Mouse (Mus musculus) forebrain, embryonic 12.5 days (tissue): ENCODE measurements at regions not wholly inside any gene's neighbourhood (a gene's known extent, or its start where the extent isn't known, plus 50 kb on each side); places are given as distances from the start of the nearest gene placed in this dataset.

ENCODE experiments used
- ATAC-seq: fragments of 200-750 bp; cut with Nextera tagmentation; 2 replicates; pipeline ENCODE4 v1.8.0; 2017; ENCODE audit warnings: moderate TSS enrichment; ENCODE audit not compliant: low FRiP score
- H3K27ac ChIP-seq: fragments of 300-500 bp; sonication (generic); 2 replicates; pipeline ENCODE4 v1.5.1; 2016; ENCODE audit warnings: mild to moderate bottlenecking
- H3K27me3 ChIP-seq: fragments of 300-500 bp; sonication (generic); 2 replicates; pipeline ENCODE4 v1.6.1; 2016; ENCODE audit warnings: mild to moderate bottlenecking
- H3K36me3 ChIP-seq: fragments of 300-500 bp; sonication (generic); replicated peaks from 2 replicates; pipeline ENCODE4 v1.6.1; 2016; ENCODE audit warnings: mild to moderate bottlenecking
- H3K4me1 ChIP-seq: fragments of 300-500 bp; sonication (generic); 2 replicates; pipeline ENCODE4 v1.6.1; 2016
- H3K4me2 ChIP-seq: fragments of 300-500 bp; sonication (generic); 2 replicates; pipeline ENCODE4 v1.6.1; 2016; ENCODE audit warnings: mild to moderate bottlenecking, moderate library complexity
- H3K4me3 ChIP-seq: fragments of 300-500 bp; sonication (generic); replicated peaks from 2 replicates; pipeline ENCODE4 v1.5.1; 2016; ENCODE audit warnings: mild to moderate bottlenecking
- H3K9ac ChIP-seq: fragments of 300-500 bp; sonication (generic); 2 replicates; pipeline ENCODE4 v1.6.1; 2016; ENCODE audit warnings: mild to moderate bottlenecking
- H3K9me3 ChIP-seq: fragments of 300-500 bp; sonication (generic); 2 replicates; pipeline ENCODE4 v1.6.1; 2016
- WGBS: fragments of 180-500 bp; shearing (Covaris S2); methylation state at CpG from one replicate; pipeline ENCODE4 v1.1.7; 2016; 5-methylcytosine and 5-hydroxymethylcytosine counted together

DNA sequence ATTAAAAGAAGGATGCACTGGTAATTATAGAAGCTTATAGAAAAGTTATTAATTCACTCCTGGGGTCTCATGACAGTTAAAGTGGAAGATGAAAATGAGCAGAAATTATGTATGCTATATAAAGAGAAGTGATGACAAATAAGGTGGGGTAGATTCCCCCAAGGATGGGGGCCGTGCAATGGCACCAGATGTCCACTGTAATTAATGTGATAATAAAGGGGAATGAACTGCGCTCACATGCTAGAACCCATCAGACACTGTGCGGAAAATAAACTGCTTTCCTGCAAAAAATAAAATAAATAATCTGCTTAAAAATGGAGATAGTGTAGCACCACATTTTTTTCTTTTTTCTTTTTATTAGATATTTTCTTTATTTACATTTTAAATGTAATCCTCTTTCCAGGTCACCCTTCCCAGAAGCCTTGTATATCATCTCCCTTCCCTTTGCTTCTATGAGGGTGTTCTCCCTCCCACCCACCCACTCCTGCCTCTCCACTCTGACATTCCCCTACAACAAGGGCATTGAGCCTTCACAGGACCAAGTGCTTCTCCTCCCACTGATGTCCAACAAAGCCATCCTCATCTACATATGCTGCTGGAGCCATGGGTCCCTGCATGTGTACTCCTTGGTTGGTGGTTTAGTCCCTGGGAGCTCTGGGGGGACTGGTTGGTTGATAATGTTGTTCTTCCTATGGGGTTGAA lies 934.0 kb upstream of the Pcdh20 start:
- H3K4me3 ChIP-seq: no peak overlapping the region
- H3K36me3 ChIP-seq: no peaks in the 10 kb centered on the region

DNA sequence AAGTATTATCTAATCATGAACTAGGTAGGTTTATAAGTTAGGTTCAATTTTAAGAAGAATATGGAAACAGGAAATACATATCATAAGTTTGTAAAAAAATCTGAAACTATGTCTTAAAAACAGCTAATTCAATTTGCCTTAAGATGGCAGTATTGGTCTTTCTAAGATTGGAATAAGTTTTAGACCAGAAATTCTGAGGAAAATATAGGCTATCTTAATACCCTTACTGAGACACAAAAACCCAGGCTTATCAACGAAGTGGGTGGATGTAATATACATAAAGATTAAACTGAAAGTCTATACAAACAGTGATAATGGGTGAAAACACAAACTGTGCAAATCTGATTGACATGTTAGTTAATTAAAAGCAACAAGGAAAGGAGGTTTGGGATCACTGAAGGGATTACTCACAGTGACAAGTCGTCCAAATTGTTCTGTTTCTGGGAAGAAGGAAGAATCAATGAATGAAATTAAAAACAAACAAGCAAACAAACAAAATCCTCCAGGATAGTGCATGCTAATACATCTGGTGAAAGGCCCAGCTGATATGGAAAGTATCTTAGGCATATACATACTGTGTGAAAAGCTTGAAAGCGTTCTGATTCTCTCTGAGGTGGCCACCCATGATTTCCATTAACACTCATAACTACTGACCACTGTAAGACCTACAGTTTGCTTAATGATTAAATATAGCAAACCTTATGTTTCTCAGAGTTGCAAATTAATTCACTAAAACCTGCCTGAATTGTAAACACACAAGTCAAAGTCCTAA lies 931.6 kb upstream of the Pcdh20 start:
- Histone ChIP-seq H3K4me1 (no peaks in the 10 kb centered on the region), H3K9ac (no peak overlapping the region), H3K27me3 (no peaks in the 10 kb centered on the region), H3K4me2 (no peak overlapping the region), H3K4me3 (no peak overlapping the region), H3K9me3 (no peaks in the 10 kb centered on the region), H3K27ac (no peak overlapping the region), H3K36me3 (no peaks in the 10 kb centered on the region)
- no peak for ATAC-seq
- WGBS: 37% methylated on average over 3 of the region's 3 CpGs

More for the DNA sequence above, 934.0 kb upstream of the Pcdh20 start:
- ATAC-seq: peak; percentile 80; the same call in 1 of the 2 replicates
- Histone ChIP-seq H3K27ac (no peak overlapping the region), H3K4me2 (no peak overlapping the region), H3K27me3 (no peaks in the 10 kb centered on the region), H3K9ac (no peak overlapping the region), H3K9me3 (no peaks in the 10 kb centered on the region), H3K4me1 (no peaks in the 10 kb centered on the region)
- whole genome bisulfite sequencing: 87% methylated on average over 3 of the region's 3 CpGs

DNA sequence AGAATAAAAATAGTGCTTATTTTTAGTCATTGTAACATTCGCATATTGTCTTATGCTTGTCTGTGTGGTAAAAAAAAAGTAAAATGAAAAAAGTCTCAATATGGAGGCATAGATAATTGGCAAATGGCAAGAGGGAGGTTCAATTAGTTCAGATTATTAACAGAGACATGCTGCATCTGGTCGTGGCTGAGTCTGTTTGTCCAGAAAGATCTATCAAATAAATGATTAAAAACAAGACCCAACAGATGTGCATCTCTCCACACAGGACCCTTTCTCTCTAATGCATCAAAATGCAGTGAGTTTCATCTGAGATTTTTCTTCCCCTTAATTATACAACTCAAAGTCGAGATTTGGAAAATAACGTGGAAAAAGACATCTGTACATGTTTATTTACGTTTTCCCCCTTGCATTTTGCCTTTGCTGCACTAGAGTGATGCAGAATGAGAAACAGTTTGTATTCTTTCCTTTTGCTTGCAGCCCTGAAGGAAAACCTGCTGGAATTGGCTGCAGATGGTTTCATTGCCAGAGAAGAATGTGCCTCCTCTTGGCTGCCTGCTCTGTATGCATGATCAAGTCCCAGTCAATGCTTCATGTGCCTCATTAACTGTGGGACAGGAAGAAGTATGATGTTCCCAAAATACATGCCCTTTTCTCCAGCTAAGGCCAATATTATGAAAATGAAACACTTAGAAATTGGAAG lies 886.0 kb upstream of the Pcdh20 start:
- Histone ChIP-seq H3K9ac (no peak overlapping the region), H3K4me3 (no peak overlapping the region), H3K4me1 (0 out of 2 replicates have a peak, but pooled peaks cover 4% of the 10 kb centered on the region), H3K4me2 (no peak overlapping the region), H3K36me3 (no peaks in the 10 kb centered on the region), H3K9me3 (no peaks in the 10 kb centered on the region), H3K27me3 (no peaks in the 10 kb centered on the region), H3K27ac (peak overlapping the region; percentile 6; the same call in 1 of the 2 replicates)
- WGBS: 55% methylated on average over 5 of the region's 5 CpGs
- peak; percentile 67; the same call in 1 of the 2 replicates for ATAC-seq

DNA sequence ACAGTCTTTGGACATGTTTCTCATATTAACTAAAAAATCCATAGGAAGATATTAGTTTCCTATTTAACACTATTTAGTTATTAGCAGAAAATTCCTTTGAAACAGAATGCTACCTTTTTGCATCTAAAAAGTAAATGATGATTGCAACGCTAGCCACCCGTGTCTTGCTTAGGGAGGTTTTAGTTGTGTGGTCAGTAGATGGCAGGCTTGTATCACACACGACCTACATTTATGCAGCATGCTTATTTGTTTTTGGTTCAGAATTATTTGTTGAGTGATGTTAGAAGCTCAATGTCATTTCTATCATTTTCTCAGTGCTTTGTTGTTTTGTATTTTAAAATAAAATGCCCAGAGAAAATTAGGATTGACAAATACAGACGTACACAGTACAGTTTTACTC lies 876.8 kb upstream of the Pcdh20 start:
- WGBS: 50% methylated on average over 4 of the region's 4 CpGs
- no peak overlapping the region for H3K27ac ChIP-seq

DNA sequence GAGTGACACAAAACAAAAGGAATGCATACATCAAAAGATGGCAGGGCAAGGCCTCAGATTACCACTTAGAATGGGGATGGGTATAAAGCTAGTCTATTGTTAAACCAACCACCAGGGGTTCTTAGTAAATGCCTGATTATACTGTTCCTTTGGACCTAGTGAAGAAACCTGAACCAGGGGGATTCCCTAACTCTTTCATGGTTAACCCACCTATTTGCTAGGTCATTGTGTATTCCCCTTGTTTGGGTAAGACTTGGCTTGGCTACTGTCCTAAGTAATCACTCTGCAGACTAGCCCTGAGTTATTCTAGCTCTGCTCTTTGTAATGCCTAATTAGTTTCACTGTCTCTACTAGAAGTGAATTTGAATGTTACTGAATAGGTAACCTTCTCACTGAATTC lies 853.9 kb upstream of the Pcdh20 start:
- ATAC-seq: no peak

More for the DNA sequence above, 876.8 kb upstream of the Pcdh20 start:
- Histone ChIP-seq H3K27me3 (no peaks in the 10 kb centered on the region), H3K4me1 (no peaks in the 10 kb centered on the region), H3K9ac (no peak overlapping the region), H3K36me3 (no peaks in the 10 kb centered on the region), H3K4me3 (no peak overlapping the region), H3K9me3 (no peaks in the 10 kb centered on the region), H3K4me2 (no peak overlapping the region)
- peak; percentile 57; the same call in 1 of the 2 replicates for ATAC-seq

DNA sequence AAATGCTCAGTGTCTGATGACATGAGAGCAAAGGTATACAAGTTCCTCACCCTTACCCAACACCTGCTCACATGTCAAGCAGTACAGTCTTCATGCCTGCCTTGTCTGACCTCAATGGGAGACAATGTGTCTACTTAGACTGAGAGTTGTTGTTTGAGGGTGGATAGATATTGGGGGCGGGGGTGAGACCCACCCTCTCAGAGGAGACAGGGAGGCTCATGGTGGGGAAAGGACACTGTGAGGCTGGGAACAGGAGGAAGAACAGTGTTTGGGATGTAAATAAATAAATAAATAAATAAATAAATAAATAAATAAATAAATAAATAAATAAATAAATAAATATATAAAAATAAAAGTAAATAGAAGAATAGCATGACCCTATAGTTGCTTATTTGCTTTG lies 837.3 kb upstream of the Pcdh20 start:
- 0 out of 2 replicates have a peak, but pooled peaks have one; percentile 39 for ATAC-seq
- Histone ChIP-seq H3K36me3 (no peaks in the 10 kb centered on the region), H3K4me1 (no peaks in the 10 kb centered on the region), H3K9me3 (no peaks in the 10 kb centered on the region), H3K27me3 (no peaks in the 10 kb centered on the region), H3K9ac (no peak overlapping the region), H3K4me2 (no peak overlapping the region), H3K27ac (no peak overlapping the region), H3K4me3 (no peak overlapping the region)
- 82% methylated on average over 1 of the region's 1 CpGs for WGBS

More for the DNA sequence above, 853.9 kb upstream of the Pcdh20 start:
- Histone ChIP-seq H3K27ac (no peak overlapping the region), H3K4me1 (no peaks in the 10 kb centered on the region), H3K4me2 (no peak overlapping the region), H3K27me3 (no peaks in the 10 kb centered on the region), H3K4me3 (no peak overlapping the region), H3K9ac (no peak overlapping the region), H3K9me3 (no peaks in the 10 kb centered on the region), H3K36me3 (no peaks in the 10 kb centered on the region)
